Mouse (Mus musculus) cerebellum, adult 11-12 months (tissue): ENCODE measurements at regions not wholly inside any gene's neighbourhood (a gene's known extent, or its start where the extent isn't known, plus 50 kb on each side); places are given as distances from the start of the nearest gene placed in this dataset.
"Not testable (repeated sequence)": the region's sequence is repeated elsewhere in the genome, so short reads cannot be mapped to it uniquely, and the experiment has no call there.

Experiments used
- DNase-seq: peaks from one replicate; pipeline ENCODE4 v3.0.0; 2022

DNA sequence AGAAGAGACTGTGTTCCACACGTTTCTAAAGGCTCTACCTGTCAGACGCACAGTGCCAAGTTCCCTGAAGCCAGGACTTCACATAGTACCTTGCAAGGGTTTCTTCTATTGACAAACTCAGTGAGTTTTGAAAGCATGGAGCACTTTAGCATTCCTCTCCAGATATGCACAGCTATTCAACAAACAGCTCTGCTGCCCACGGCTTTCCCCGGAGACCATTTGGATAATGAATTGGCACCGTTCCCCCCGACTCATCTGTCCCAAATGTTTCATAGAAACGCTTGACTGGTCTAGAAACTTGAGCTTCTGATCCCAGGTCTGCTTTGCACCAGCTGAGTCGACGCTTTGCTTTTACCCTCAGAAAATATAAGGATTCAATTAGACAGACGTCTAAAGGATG lies 162.2 kb upstream of the St6galnac5 start:
- no peak for DNase-seq

DNA sequence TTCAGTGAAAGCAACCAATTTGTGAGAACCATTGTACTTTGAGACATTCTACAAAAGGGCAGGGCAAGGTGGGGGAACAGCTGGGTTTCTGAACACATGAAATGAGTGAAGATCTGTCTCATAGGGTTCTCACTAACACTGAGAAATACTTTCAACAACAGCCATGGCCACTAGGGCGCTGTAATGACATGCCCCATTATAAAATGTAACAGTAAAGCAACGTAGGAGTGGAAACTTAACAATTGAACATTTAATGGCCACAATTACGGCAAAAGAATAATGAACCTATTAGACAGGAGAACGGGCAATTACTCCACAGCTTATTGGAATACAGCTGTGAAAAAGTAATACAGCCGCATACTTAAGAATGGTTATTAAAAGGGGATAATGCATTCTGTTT lies 158.9 kb upstream of the St6galnac5 start:
- DNase-seq: no peak

DNA sequence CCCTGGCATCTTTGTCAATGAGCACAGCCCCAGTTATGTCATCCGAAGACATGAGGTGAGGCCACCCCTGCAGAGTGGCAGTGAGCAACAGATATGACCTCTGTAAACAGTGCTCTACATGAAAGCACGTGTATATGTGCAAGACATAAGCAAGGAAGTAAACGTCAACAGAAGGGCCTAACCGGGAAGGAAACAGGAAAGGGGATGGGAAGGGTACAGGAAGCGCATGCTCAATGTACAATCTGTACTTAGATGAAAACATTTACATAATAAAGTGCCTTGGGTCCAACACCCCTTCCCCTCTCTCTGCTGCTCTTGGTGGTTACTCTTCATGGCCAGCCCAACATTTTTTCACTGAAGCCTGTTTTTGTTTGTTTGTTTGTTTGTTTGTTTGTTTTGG lies 143.3 kb upstream of the St6galnac5 start:
- DNase-seq: no peak

DNA sequence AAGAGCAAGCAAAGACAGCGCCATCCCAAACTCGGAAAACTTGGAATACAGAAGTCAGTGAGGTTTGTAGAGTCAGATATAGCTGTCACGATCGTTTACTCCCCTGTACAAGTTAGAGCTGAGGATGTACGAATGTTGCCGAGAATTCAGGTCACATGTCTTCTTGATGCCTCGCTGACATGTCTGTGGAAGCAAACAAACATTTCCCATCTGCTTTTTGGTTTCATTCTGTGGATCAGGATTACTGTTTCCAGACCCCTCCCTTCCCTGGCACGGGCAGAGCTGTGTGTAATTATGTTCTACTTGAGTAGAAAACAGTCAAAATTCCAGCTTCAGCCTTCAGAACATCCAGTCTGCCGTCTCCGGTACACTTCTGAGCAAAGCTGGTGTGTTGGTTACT lies 139.9 kb upstream of the St6galnac5 start:
- no peak for DNase-seq

DNA sequence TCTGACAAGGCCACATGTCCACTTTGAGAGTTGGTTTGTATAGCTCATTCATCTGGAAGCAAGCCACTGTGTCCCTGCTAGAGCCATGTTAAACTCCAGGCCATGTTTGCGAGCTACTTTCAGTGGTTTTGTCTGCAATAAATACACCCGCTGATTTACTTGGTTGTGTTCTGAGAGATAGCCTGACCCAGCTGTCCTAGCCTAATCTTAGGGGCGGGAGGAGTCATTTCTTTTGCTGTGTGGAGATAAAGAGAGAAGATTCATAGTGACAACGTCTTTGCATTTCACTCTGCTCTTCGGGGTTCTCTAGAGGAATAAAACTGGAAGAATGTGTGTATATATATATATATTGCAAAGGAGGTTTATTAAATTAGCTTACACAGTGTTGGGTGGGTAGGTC lies 137.1 kb upstream of the St6galnac5 start:
- DNase-seq: no peak

DNA sequence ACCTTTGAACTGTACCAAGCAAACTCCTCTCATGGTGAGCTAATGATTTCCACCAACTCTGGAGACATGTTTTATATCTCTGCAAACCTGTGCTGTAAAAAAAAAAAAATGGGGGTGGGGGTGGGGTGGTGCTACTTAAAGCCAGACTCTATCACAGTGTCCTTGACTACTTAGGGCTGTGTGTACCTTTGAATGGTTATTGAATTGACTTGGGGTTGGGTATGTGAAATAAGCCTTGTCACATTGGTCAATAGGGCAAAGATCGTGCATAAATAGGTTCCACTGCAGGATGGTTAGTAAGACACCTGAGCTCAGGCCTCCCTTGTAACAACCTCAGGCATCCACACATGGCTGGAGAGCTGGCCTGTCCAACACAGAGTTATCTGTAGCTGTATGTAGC lies 136.6 kb upstream of the St6galnac5 start:
- DNase-seq: no peak

DNA sequence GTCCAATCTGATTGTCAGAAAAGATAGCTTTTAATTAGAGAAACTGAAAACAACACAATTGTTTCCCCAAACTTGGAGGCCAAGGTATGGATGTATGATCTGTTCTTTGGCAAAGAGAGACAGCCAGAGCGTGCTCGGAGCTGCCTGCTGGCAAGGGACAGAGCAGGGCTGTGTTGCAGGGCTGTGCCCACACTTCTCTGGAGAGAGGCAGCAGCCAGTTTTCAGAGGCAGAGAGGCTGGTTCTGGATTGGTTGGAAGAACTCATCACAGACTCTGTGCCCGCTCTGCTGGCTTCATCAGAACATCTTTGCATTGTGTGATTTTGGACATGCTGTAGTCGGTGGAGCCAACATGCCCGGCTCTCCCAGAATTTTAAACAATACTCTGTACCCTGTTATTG lies 123.5 kb upstream of the St6galnac5 start:
- DNase-seq: no peak

DNA sequence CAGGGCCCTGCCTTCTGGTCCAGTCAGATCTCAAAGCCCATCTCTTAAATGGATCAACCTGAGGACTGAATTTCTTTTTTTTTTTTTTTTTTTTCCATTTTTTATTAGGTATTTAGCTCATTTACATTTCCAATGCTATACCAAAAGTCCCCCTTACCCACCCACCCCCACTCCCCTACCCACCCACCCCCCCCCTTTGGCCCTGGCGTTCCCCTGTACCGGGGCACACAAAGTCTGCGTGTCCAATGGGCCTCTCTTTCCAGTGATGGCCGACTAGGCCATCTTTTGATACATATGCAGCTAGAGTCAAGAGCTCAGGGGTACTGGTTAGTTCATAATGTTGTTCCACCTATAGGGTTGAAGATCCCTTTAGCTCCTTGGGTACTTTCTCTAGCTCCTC lies 108.5 kb upstream of the St6galnac5 start:
- DNase-seq: not testable (repeated sequence)

DNA sequence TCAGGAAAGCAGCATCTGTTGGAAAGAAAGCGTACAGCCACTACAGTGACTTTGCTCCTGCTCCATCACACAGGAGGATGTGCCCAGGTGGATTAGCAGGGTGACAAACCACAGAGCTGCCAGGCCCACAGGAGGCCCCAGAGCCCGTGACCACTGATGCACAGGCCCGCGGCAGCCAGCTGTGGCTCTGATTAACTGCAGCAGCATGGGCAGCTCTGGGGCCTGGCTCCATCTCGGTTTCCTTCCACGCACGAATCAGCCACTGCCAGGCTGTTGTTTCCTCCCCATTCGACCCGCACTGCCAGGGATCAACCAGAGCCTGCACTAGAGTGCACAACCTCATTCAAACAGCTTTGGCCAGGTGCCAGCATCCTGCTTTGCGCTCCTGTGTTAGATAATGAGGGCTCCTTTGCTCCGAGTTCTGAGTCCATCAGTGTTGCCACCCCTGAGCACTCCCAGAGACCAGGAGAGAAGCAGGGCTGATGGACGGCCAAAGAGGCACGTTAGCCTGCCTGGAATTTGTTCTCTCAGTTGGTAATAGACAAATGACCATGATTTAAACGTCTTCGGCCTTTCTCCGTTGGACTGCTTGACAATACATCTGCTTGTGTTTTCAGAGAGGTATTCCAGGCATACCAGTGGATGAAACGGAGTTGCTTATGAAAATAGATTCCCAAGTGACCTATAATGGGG lies 103.2 kb upstream of the St6galnac5 start:
- peak; percentile 54 for DNase-seq

DNA sequence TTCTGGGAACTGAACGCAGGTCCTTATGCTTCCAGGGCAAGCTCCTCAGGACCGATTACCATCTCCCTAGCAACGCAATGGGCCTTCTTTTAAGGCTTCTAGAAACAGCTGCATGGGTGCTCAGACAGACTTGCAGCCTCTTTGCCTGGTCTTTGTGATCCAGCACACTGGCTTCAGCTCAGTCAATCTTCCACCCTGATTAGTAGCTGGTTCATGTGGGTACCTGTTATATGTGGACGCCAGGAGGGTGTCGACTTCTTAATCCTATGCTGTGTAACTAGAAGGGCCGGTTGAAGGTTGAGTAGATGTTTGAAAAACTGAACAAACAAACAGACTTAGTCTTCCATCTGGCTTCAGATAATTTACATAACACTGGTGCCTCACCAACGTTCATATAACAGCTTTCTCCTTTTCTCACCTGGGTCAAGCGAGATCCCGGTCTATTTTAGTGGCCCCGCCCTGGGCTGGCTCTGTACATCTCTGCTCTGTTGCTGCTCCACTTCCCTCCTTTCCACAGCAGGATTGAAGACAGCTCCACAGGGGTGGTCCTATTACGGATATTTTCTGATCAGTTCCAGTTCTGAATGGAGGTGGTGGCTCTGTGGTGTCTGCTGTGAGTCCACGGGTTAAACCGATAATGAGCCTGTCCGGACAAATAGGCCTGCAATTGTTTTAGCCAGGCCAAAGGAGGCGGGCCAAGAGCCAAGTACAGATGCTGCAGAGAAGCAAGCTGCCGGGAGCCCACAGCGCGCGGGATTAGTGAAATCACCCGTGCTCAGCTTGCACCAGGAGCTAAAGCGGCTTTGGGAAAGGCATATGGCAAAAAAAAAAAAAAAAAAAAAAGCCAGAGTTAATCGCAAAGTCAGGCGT lies 102.4 kb upstream of the St6galnac5 start:
- DNase-seq: peak; percentile 77

DNA sequence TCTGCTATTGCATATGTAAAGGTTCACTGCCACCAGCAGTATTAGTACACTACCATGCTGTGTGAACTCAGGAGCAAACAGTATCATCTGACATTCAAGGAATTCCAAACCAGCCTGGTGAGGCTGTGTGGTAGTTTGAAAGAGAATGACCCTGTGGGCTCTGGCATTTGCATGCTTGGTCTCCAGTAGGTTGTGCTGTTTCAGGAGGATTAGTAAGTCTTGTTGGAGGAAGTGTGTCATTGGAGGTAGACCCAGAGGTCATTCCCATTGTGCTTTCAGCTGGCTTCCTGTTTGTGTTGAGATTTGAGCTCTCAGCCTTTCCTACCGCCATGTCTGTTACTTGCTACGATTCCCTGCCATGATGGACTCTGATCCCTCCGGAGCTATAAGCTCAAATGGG lies 98.3 kb upstream of the St6galnac5 start:
- DNase-seq: no peak

DNA sequence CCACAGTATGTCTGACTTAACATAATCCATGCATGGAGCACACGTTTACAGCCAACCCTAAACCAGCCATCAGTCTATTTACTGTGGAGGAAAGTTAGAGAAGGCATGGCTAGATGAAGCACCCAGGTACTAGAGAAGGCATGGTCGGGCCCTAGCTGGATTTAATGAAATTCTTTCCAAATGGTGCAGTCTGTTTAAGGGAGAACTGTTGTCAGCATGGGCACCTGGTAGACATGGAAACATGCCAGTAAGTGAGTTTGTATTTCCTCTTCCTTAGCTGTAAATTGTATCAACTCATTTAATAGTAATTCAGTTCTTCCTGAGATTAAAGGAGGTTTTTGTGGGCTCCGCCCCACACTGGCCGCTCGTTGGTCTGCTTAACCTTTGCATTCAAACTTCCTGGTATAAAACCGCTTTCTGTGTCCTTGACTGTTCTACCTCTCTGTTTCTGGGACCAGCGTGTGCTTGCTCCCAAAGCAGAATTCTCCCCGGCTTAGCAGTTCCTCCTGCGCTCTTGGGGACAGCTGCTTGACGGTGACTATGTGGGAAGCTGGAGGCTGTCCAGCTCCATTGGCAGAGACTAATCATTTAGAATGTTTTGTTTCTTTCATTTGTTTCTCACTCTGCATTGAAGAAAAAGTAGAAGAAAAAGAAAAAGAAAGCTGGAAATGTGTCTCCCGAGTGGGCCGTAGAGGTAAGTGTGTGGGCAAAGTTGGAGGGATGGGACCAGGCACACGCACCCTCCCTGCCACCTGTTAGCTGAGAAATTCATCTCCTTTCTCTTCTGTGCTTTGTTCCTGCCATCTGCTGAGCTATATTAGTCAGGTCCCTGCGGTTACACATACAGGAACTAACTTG lies 96.0 kb upstream of the St6galnac5 start:
- peak; percentile 42 for DNase-seq

DNA sequence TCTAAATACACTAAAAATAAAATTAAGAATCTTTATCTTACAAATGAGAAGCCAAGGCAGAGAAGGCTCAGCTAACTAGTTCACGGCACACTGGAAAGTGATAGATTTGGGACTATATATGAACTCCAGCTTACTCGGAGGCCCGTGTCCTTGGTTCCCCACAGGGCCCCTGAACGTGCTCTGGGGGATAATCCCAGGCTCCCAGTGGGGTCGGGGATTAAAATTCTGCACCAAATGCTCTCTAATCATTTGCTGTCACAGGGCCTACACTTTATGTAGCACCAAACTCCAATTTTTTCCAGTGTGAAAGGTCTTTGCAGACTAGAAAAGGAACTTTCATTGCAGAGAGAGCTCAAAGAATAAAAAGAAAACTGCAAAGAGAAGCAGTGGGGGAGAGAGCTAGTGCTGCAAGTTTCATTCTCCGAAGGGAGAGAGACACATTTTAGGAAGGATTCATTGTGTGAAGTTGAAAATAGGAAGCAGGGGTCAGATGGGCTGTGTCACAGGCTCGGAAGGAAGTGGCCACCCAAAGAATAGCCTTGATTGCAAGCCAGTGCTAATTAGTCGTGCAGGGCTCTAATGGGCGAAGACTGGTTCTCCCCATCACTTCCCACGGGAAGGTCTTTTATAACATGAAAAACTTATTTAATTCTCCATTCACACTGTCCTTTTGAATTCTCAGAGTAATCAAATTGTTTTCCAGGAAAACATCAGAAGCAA lies 90.3 kb upstream of the St6galnac5 start:
- DNase-seq: no peak

DNA sequence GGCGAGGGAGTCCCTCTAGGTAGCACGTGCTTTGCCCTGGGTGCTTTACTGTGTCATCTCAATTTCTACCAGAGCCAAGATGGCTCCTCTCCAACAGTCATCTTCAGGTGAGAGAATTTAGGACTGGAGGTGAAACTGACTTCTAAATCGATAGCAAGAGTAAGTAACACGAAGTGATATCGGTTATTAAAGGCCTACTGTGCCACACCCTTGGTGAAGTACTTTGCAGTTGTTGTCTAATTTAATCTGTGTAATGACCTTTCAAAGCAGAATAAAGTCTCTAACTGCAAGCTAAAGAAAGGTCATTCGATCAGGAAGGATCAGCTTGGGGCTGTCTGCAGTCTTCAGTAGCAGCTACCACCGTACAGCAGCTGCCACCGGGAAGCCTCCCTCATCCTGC lies 89.5 kb upstream of the St6galnac5 start:
- DNase-seq: no peak

DNA sequence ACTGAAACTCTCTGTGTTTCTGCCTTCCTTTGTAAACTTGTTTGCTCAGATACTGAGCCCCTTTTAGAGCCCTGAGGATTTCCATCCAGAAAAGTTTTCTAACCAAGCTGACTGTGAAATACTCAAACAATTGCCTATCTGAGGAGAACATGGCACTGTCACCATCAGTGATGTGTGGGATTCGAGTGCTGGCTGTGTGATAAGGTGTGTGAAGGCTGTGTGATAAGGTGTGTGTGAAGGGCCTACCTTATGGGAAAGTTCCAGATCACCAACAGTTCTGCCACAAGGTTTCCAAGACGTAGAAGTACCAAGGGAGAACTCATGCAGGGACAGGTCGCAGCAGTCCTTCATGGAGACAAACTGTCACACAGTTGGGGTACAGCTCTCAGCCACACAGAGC lies 89.1 kb upstream of the St6galnac5 start:
- no peak for DNase-seq

DNA sequence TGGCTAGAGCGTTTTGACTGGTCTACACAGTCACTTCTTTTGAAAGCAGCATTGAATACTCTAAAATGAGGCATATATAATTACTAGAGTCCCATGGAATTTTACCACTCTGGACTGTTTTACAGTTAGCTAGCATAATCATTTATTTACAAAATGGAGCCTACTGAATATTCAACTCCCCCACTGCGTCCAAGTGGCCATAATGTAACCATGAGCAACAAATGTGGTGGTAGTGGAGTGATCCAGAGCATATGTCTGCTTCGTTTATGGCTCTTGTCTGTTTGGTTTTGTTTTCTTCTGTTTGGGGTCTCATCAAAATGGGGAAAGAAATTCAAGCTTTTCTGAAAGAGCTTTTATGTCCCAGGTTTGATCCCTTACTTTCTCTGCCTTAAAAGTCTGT lies 83.8 kb upstream of the St6galnac5 start:
- no peak for DNase-seq

DNA sequence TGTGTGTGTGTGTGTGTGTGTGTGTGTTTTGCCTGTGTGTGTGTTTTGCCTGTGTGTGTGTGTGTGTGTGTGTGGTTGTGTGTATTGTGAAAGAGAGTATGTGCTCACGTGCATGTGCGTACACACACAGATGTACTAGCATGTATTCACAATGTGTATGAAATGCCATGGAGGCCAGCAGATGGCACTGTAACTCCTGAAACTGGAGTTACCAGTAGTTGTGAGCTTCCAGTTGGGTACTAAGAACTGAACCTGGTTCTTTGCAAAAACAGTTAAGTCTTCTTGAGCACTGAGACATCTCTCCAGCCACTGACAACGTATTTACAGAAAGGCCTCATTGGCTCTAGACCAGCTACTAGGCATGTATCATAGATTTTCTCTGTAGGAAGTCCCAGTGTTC lies 71.1 kb upstream of the St6galnac5 start:
- DNase-seq: no peak

DNA sequence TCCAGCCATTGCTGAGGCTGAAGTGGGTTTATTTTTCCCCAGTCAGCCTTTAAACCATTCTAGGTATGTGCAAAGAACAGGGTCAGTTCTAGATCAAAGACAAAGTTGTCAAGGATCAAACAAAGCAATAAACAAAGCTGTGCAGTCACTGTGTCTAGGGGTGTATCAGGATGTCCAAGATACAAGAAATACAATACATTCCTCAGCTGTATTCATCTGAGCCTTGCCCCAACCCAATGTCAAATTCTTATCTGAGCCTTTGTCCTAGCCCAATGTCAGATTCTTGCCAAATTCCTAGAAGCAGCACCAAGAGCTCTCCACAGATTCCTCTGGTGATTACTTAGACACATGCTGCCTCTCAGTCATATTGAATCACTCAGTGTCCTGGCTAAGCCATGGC lies 69.5 kb upstream of the St6galnac5 start:
- DNase-seq: no peak

DNA sequence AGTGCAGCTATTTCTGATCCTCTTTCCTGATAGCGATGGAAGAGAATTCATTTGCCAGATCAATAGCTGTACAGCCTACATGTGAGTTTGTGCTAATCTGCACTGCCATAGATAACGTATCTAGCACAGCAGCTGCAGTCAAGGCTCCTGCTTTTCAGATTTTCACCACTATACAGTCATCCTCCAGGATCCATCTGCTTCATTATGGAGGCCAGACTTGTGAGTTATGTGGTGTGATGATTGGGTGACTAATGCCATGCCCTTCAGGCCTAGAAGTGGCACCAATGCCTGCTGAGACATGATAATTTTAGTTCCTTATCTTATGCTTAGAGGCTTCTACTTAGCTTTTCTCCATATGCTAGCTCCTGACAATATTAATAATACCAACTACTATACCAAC lies 63.3 kb upstream of the St6galnac5 start:
- no peak for DNase-seq

DNA sequence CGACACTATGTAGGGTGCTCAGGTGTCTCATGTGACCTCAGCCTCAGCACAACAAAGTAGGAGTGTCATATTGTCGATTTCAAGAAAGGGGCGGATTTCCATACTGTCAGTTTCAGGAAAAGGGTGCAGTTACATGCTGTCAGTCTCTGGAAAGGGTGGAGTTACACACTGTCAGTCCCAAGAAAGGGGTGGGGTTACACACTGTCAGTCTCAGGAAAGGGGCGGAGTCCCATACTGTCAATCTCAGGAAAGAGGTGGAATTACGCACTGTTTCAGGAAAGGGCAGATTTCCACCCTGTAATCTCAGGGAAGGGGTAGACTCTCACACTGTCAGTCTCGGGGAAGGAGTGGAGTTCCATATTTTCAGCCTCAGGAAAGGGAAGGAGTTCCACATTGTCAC lies 51.9 kb upstream of the St6galnac5 start:
- no peak for DNase-seq
